Mouse (Mus musculus): ENCODE measurements around the gene P2ry14. TPM values are rescaled to one million over a fixed set of nuclear protein-coding genes. Genes with fewer than 3 reads are reported as not detected.

The P2ry14 gene
- polyA plus RNA-seq, 1 experiment from 2014 or later = 29.7 TPM

- H3K9ac ChIP-seq (ENCODE audit: low read length) = no peak overlapping the region
- H3K27ac ChIP-seq (ENCODE audit: low read length) = no peak overlapping the region
- no peak overlapping the region for H3K4me2 ChIP-seq (ENCODE audit: low read depth, low read length)
- ATAC-seq (ENCODE audit: low read depth) = no peak
- 66% methylated on average over 5 of the region's 5 CpGs for WGBS
- H3K27me3 ChIP-seq (ENCODE audit: control insufficient read depth, insufficient read depth, low read depth, low read length) = no peaks in the 10 kb centered on the region
- peaks cover 6% of the 10 kb centered on the region for H3K4me1 ChIP-seq (replicated peaks; ENCODE audit: control insufficient read depth, insufficient read depth, low read length)
- H3K9me3 ChIP-seq (ENCODE audit: control insufficient read depth, low read length) = no peaks in the 10 kb centered on the region
- H3K4me3 ChIP-seq (ENCODE audit: low read length) = no peak overlapping the region
- H3K36me3 ChIP-seq (ENCODE audit: control insufficient read depth, insufficient read depth, low read length) = no peaks in the 10 kb centered on the region
These were observed 23.5 kb upstream of the P2ry14 start for GRCm38 (mm10) chr3:59176871-59177270.

GRCm38 (mm10) chr3:59175234-59175633 lies 21.8 kb upstream of the P2ry14 start:
- WGBS = 16% methylated on average over 5 of the region's 5 CpGs
- Histone ChIP-seq H3K27me3 (ENCODE audit: control insufficient read depth, insufficient read depth, low read depth, low read length) (no peaks in the 10 kb centered on the region), H3K9ac (ENCODE audit: low read length) (no peak overlapping the region), H3K4me1 (replicated peaks; ENCODE audit: control insufficient read depth, insufficient read depth, low read length) (peaks cover 6% of the 10 kb centered on the region; the same call in 1 of the 2 replicates), H3K4me3 (ENCODE audit: low read length) (no peak overlapping the region), H3K36me3 (ENCODE audit: control insufficient read depth, insufficient read depth, low read length) (no peaks in the 10 kb centered on the region), H3K27ac (ENCODE audit: low read length) (no peak overlapping the region), H3K9me3 (ENCODE audit: control insufficient read depth, low read length) (no peaks in the 10 kb centered on the region), H3K4me2 (ENCODE audit: low read depth, low read length) (no peak overlapping the region)
- ATAC-seq (ENCODE audit: low read depth) = peak; percentile 89

GRCm38 (mm10) chr3:59174426-59175154 lies 21.2 kb upstream of the P2ry14 start:
- no peak overlapping the region for H3K27ac ChIP-seq (ENCODE audit: low read length)
- peak; percentile 8; the same call in 1 of the 2 replicates for ATAC-seq (ENCODE audit: low read depth)
- no peak overlapping the region for H3K9ac ChIP-seq (ENCODE audit: low read length)
- no peak overlapping the region for H3K4me2 ChIP-seq (ENCODE audit: low read depth, low read length)
- H3K4me3 ChIP-seq (ENCODE audit: low read length) = no peak overlapping the region
- WGBS = 53% methylated on average over 6 of the region's 6 CpGs
- H3K27me3 ChIP-seq (ENCODE audit: control insufficient read depth, insufficient read depth, low read depth, low read length) = no peaks in the 10 kb centered on the region
- H3K9me3 ChIP-seq (ENCODE audit: control insufficient read depth, low read length) = no peaks in the 10 kb centered on the region
- H3K4me1 ChIP-seq (replicated peaks; ENCODE audit: control insufficient read depth, insufficient read depth, low read length) = peaks cover 9% of the 10 kb centered on the region; the same call in 1 of the 2 replicates
- H3K36me3 ChIP-seq (ENCODE audit: control insufficient read depth, insufficient read depth, low read length) = no peaks in the 10 kb centered on the region

- Histone ChIP-seq H3K4me2 (ENCODE audit: low read depth, low read length) (no peak overlapping the region), H3K4me3 (ENCODE audit: low read length) (no peak overlapping the region), H3K27me3 (ENCODE audit: control insufficient read depth, insufficient read depth, low read depth, low read length) (no peaks in the 10 kb centered on the region), H3K9ac (ENCODE audit: low read length) (no peak overlapping the region), H3K9me3 (ENCODE audit: control insufficient read depth, low read length) (no peaks in the 10 kb centered on the region), H3K4me1 (replicated peaks; ENCODE audit: control insufficient read depth, insufficient read depth, low read length) (peaks cover 8% of the 10 kb centered on the region), H3K36me3 (ENCODE audit: control insufficient read depth, insufficient read depth, low read length) (no peaks in the 10 kb centered on the region), H3K27ac (ENCODE audit: low read length) (peak overlapping the region; percentile 66)
- peak; percentile 15; the same call in 1 of the 2 replicates for ATAC-seq (ENCODE audit: low read depth)
- WGBS = 24% methylated on average over 2 of the region's 2 CpGs
These were observed 16.7 kb upstream of the P2ry14 start for GRCm38 (mm10) chr3:59169921-59170627.

GRCm38 (mm10) chr3:59169215-59169614 lies 15.8 kb upstream of the P2ry14 start:
- Histone ChIP-seq H3K4me1 (replicated peaks; ENCODE audit: control insufficient read depth, insufficient read depth, low read length) (peaks cover 5% of the 10 kb centered on the region), H3K9me3 (ENCODE audit: control insufficient read depth, low read length) (no peaks in the 10 kb centered on the region), H3K9ac (ENCODE audit: low read length) (no peak overlapping the region), H3K36me3 (ENCODE audit: control insufficient read depth, insufficient read depth, low read length) (no peaks in the 10 kb centered on the region), H3K27me3 (ENCODE audit: control insufficient read depth, insufficient read depth, low read depth, low read length) (no peaks in the 10 kb centered on the region), H3K27ac (ENCODE audit: low read length) (no peak overlapping the region), H3K4me2 (ENCODE audit: low read depth, low read length) (no peak overlapping the region), H3K4me3 (ENCODE audit: low read length) (no peak overlapping the region)
- no peak for ATAC-seq (ENCODE audit: low read depth)
- 71% methylated on average over 4 of the region's 4 CpGs for WGBS

- Histone ChIP-seq H3K36me3 (ENCODE audit: control insufficient read depth, insufficient read depth, low read length) (no peaks in the 10 kb centered on the region), H3K4me1 (replicated peaks; ENCODE audit: control insufficient read depth, insufficient read depth, low read length) (peaks cover 5% of the 10 kb centered on the region), H3K9me3 (ENCODE audit: control insufficient read depth, low read length) (no peaks in the 10 kb centered on the region), H3K27ac (ENCODE audit: low read length) (peak overlapping the region; percentile 84; the same call in 1 of the 2 replicates), H3K9ac (ENCODE audit: low read length) (no peak overlapping the region), H3K27me3 (ENCODE audit: control insufficient read depth, insufficient read depth, low read depth, low read length) (no peaks in the 10 kb centered on the region), H3K4me2 (ENCODE audit: low read depth, low read length) (no peak overlapping the region), H3K4me3 (ENCODE audit: low read length) (no peak overlapping the region)
- 83% methylated on average over 6 of the region's 6 CpGs for WGBS
- ATAC-seq (ENCODE audit: low read depth) = no peak
These were observed 15.1 kb upstream of the P2ry14 start for GRCm38 (mm10) chr3:59168476-59168875.

GRCm38 (mm10) chr3:59167417-59168054 lies 14.1 kb upstream of the P2ry14 start:
- H3K9me3 ChIP-seq (ENCODE audit: control insufficient read depth, low read length) = no peaks in the 10 kb centered on the region
- H3K4me3 ChIP-seq (ENCODE audit: low read length) = no peak overlapping the region
- no peaks in the 10 kb centered on the region for H3K36me3 ChIP-seq (ENCODE audit: control insufficient read depth, insufficient read depth, low read length)
- no peaks in the 10 kb centered on the region for H3K27me3 ChIP-seq (ENCODE audit: control insufficient read depth, insufficient read depth, low read depth, low read length)
- no peak overlapping the region for H3K9ac ChIP-seq (ENCODE audit: low read length)
- H3K4me1 ChIP-seq (replicated peaks; ENCODE audit: control insufficient read depth, insufficient read depth, low read length) = peaks cover 5% of the 10 kb centered on the region
- WGBS = 30% methylated on average over 2 of the region's 2 CpGs
- peak; percentile 93 for ATAC-seq (ENCODE audit: low read depth)
- H3K4me2 ChIP-seq (ENCODE audit: low read depth, low read length) = no peak overlapping the region
- peak overlapping the region; percentile 84 for H3K27ac ChIP-seq (ENCODE audit: low read length)

- H3K27ac ChIP-seq (ENCODE audit: low read length) = no peak overlapping the region
- H3K4me3 ChIP-seq (ENCODE audit: low read length) = no peak overlapping the region
- H3K9ac ChIP-seq (ENCODE audit: low read length) = no peak overlapping the region
- no peaks in the 10 kb centered on the region for H3K36me3 ChIP-seq (ENCODE audit: control insufficient read depth, insufficient read depth, low read length)
- ATAC-seq (ENCODE audit: low read depth) = no peak
- 40% methylated on average over 1 of the region's 1 CpGs for WGBS
- no peaks in the 10 kb centered on the region for H3K9me3 ChIP-seq (ENCODE audit: control insufficient read depth, low read length)
- no peaks in the 10 kb centered on the region for H3K27me3 ChIP-seq (ENCODE audit: control insufficient read depth, insufficient read depth, low read depth, low read length)
- H3K4me2 ChIP-seq (ENCODE audit: low read depth, low read length) = no peak overlapping the region
- no peaks in the 10 kb centered on the region for H3K4me1 ChIP-seq (replicated peaks; ENCODE audit: control insufficient read depth, insufficient read depth, low read length)
These were observed 7.0 kb upstream of the P2ry14 start for GRCm38 (mm10) chr3:59160465-59160864.

- no peaks in the 10 kb centered on the region for H3K27me3 ChIP-seq (ENCODE audit: control insufficient read depth, insufficient read depth, low read depth, low read length)
- H3K9ac ChIP-seq (ENCODE audit: low read length) = no peak overlapping the region
- no peaks in the 10 kb centered on the region for H3K4me1 ChIP-seq (replicated peaks; ENCODE audit: control insufficient read depth, insufficient read depth, low read length)
- 85% methylated on average over 5 of the region's 5 CpGs for WGBS
- no peaks in the 10 kb centered on the region for H3K9me3 ChIP-seq (ENCODE audit: control insufficient read depth, low read length)
- no peak overlapping the region for H3K4me3 ChIP-seq (ENCODE audit: low read length)
- H3K27ac ChIP-seq (ENCODE audit: low read length) = no peak overlapping the region
- no peak overlapping the region for H3K4me2 ChIP-seq (ENCODE audit: low read depth, low read length)
- H3K36me3 ChIP-seq (ENCODE audit: control insufficient read depth, insufficient read depth, low read length) = no peaks in the 10 kb centered on the region
- no peak for ATAC-seq (ENCODE audit: low read depth)
These were observed 3.6 kb upstream of the P2ry14 start for GRCm38 (mm10) chr3:59157048-59157447.

All from lung, embryonic 16.5 days (tissue).